Mouse (Mus musculus): ENCODE results near the gene Xxylt1. TPM values are rescaled to one million over a fixed set of nuclear protein-coding genes. Genes with fewer than 3 reads are reported as not detected.

Gene Xxylt1
- polyA plus RNA-seq, 1 experiment from 2014 or later = 14.3 TPM

GRCm38 (mm10) chr16:31037431-31037830 lies 43.8 kb downstream of the Xxylt1 start:
- WGBS = 86% methylated on average over 1 of the region's 1 CpGs
- no peaks in the 10 kb centered on the region for H3K36me3 ChIP-seq (ENCODE audit: control insufficient read depth, insufficient read depth)
- no peaks in the 10 kb centered on the region for H3K27me3 ChIP-seq (replicated peaks; ENCODE audit: control insufficient read depth, insufficient read depth, low read length)
- ATAC-seq = no peak
- no peak overlapping the region for H3K4me3 ChIP-seq (ENCODE audit: low read depth, low read length)
- H3K4me2 ChIP-seq (replicated peaks; ENCODE audit: low read depth) = no peak overlapping the region
- H3K27ac ChIP-seq (ENCODE audit: low read depth, low read length) = no peak overlapping the region
- no peak for TF ChIP-seq CTCF (IDR thresholded peaks at IDR 0.05; ENCODE audit: low read depth)
- no peak overlapping the region for H3K9ac ChIP-seq (ENCODE audit: low read depth, low read length)
- no peaks in the 10 kb centered on the region for H3K9me3 ChIP-seq (ENCODE audit: control insufficient read depth)
- H3K4me1 ChIP-seq (replicated peaks; ENCODE audit: control insufficient read depth, insufficient read depth, low read length) = no peaks in the 10 kb centered on the region

GRCm38 (mm10) chr16:31035651-31036245 lies 45.5 kb downstream of the Xxylt1 start:
- H3K4me1 ChIP-seq (replicated peaks; ENCODE audit: control insufficient read depth, insufficient read depth, low read length) = no peaks in the 10 kb centered on the region
- no peaks in the 10 kb centered on the region for H3K9me3 ChIP-seq (ENCODE audit: control insufficient read depth)
- no peak overlapping the region for H3K9ac ChIP-seq (ENCODE audit: low read depth, low read length)
- H3K36me3 ChIP-seq (ENCODE audit: control insufficient read depth, insufficient read depth) = no peaks in the 10 kb centered on the region
- H3K4me3 ChIP-seq (ENCODE audit: low read depth, low read length) = no peak overlapping the region
- no peak for ATAC-seq
- 87% methylated on average over 8 of the region's 8 CpGs for WGBS
- H3K27me3 ChIP-seq (replicated peaks; ENCODE audit: control insufficient read depth, insufficient read depth, low read length) = no peaks in the 10 kb centered on the region
- no peak overlapping the region for H3K27ac ChIP-seq (ENCODE audit: low read depth, low read length)
- no peak overlapping the region for H3K4me2 ChIP-seq (replicated peaks; ENCODE audit: low read depth)
- TF ChIP-seq CTCF (IDR thresholded peaks at IDR 0.05; ENCODE audit: low read depth) = no peak

- Histone ChIP-seq H3K27ac (ENCODE audit: low read depth, low read length) (no peak overlapping the region), H3K36me3 (ENCODE audit: control insufficient read depth, insufficient read depth) (no peaks in the 10 kb centered on the region), H3K27me3 (replicated peaks; ENCODE audit: control insufficient read depth, insufficient read depth, low read length) (no peaks in the 10 kb centered on the region), H3K4me3 (ENCODE audit: low read depth, low read length) (no peak overlapping the region), H3K9ac (ENCODE audit: low read depth, low read length) (no peak overlapping the region), H3K9me3 (ENCODE audit: control insufficient read depth) (no peaks in the 10 kb centered on the region), H3K4me1 (replicated peaks; ENCODE audit: control insufficient read depth, insufficient read depth, low read length) (no peaks in the 10 kb centered on the region), H3K4me2 (replicated peaks; ENCODE audit: low read depth) (no peak overlapping the region)
- no peak for ATAC-seq
- WGBS = 71% methylated on average over 7 of the region's 7 CpGs
- TF ChIP-seq CTCF (IDR thresholded peaks at IDR 0.05; ENCODE audit: low read depth) = no peak
Measured at GRCm38 (mm10) chr16:31035235-31035634, 46.0 kb downstream of the Xxylt1 start.

GRCm38 (mm10) chr16:31034051-31034450 lies 47.2 kb downstream of the Xxylt1 start:
- H3K27ac ChIP-seq (ENCODE audit: low read depth, low read length) = no peak overlapping the region

GRCm38 (mm10) chr16:31029739-31030485 lies 51.3 kb downstream of the Xxylt1 start:
- Histone ChIP-seq H3K27me3 (replicated peaks; ENCODE audit: control insufficient read depth, insufficient read depth, low read length) (no peaks in the 10 kb centered on the region), H3K36me3 (ENCODE audit: control insufficient read depth, insufficient read depth) (no peaks in the 10 kb centered on the region), H3K4me1 (replicated peaks; ENCODE audit: control insufficient read depth, insufficient read depth, low read length) (no peaks in the 10 kb centered on the region), H3K27ac (ENCODE audit: low read depth, low read length) (no peak overlapping the region), H3K4me3 (ENCODE audit: low read depth, low read length) (no peak overlapping the region), H3K9ac (ENCODE audit: low read depth, low read length) (no peak overlapping the region), H3K4me2 (replicated peaks; ENCODE audit: low read depth) (no peak overlapping the region), H3K9me3 (ENCODE audit: control insufficient read depth) (no peaks in the 10 kb centered on the region)
- ATAC-seq = no peak
- 67% methylated on average over 11 of the region's 11 CpGs for WGBS
- TF ChIP-seq CTCF (IDR thresholded peaks at IDR 0.05; ENCODE audit: low read depth) = no peak

More at GRCm38 (mm10) chr16:31034051-31034450, 47.2 kb downstream of the Xxylt1 start:
- no peak for TF ChIP-seq CTCF (IDR thresholded peaks at IDR 0.05; ENCODE audit: low read depth)
- 86% methylated on average over 3 of the region's 3 CpGs for WGBS
- H3K27me3 ChIP-seq (replicated peaks; ENCODE audit: control insufficient read depth, insufficient read depth, low read length) = no peaks in the 10 kb centered on the region
- no peak overlapping the region for H3K9ac ChIP-seq (ENCODE audit: low read depth, low read length)
- no peaks in the 10 kb centered on the region for H3K36me3 ChIP-seq (ENCODE audit: control insufficient read depth, insufficient read depth)
- H3K4me2 ChIP-seq (replicated peaks; ENCODE audit: low read depth) = no peak overlapping the region
- no peak overlapping the region for H3K4me3 ChIP-seq (ENCODE audit: low read depth, low read length)
- no peak for ATAC-seq
- H3K4me1 ChIP-seq (replicated peaks; ENCODE audit: control insufficient read depth, insufficient read depth, low read length) = no peaks in the 10 kb centered on the region
- H3K9me3 ChIP-seq (ENCODE audit: control insufficient read depth) = no peaks in the 10 kb centered on the region

- H3K9ac ChIP-seq (ENCODE audit: low read depth, low read length) = no peak overlapping the region
- no peaks in the 10 kb centered on the region for H3K36me3 ChIP-seq (ENCODE audit: control insufficient read depth, insufficient read depth)
- H3K27ac ChIP-seq (ENCODE audit: low read depth, low read length) = no peak overlapping the region
- no peak overlapping the region for H3K4me2 ChIP-seq (replicated peaks; ENCODE audit: low read depth)
- no peak for ATAC-seq
- no peak for TF ChIP-seq CTCF (IDR thresholded peaks at IDR 0.05; ENCODE audit: low read depth)
- no peaks in the 10 kb centered on the region for H3K27me3 ChIP-seq (replicated peaks; ENCODE audit: control insufficient read depth, insufficient read depth, low read length)
- H3K9me3 ChIP-seq (ENCODE audit: control insufficient read depth) = no peaks in the 10 kb centered on the region
- H3K4me1 ChIP-seq (replicated peaks; ENCODE audit: control insufficient read depth, insufficient read depth, low read length) = no peaks in the 10 kb centered on the region
- no peak overlapping the region for H3K4me3 ChIP-seq (ENCODE audit: low read depth, low read length)
Measured at GRCm38 (mm10) chr16:31027675-31028074, 53.6 kb downstream of the Xxylt1 start.

Data from intestine, postnatal 0 days (tissue).